23 mouse cellular contexts compared by ENCODE assay signal in the genomic region with DNA sequence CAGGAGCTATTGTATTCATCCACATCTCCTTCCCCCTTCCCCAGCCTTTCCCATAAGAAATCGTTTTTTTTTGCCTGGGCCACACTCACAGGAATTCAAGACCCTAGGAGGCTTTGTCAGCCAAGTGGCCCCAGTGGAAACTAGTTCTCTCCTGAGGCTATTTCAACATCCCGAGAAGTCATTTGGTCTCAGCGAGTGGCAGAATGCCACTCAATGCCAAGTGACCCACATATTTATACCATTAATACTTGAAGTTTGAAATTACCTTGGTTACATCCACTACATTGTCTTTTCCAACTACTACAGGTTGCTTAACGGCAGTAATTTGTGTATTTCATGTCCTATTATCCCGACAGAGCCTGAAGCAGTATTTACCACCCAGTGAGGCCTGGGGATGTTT. TPM values are rescaled to one million over a fixed set of nuclear protein-coding genes. Genes with fewer than 3 reads are reported as not detected.
DNase-seq lines count a peak whose midpoint lies in the region; ATAC-seq and TF ChIP-seq lines count a peak whose summit lies in the region.
"Had no signal": no experiment of that assay in that cellular context is flagged by ENCODE, and none has a peak within 500 bp of the region (broad histone marks: within the 10 kb centered on the region; RNA-seq: fewer than 3 reads in every experiment).

No protein-coding gene starts in this region.

- peak; percentile 30; the same call in 1 of the 2 replicates for TF ChIP-seq EP300 in lung, postnatal 0 days (IDR thresholded peaks at IDR 0.05)

- no peaks in the 10 kb centered on the region for H3K4me1 ChIP-seq in lung, postnatal 0 days (ENCODE audit: insufficient read depth, low read depth, low read length)

- no peak overlapping the region for H3K27ac ChIP-seq in lung, postnatal 0 days (ENCODE audit: low read length)

- H3K4me2 ChIP-seq in lung, postnatal 0 days (replicated peaks; ENCODE audit: low read depth, low read length) = no peak overlapping the region

- WGBS in lung, postnatal 0 days = 37% methylated on average over 5 of the region's 5 CpGs

- H3K4me3 ChIP-seq in lung, postnatal 0 days (ENCODE audit: low read depth, low read length) = no peak overlapping the region

- intact Hi-C loops in heart, postnatal 36 days (cut with DNase I) = loop anchor here (2.0 kb wide), 1 partner anchor 31 kb away; no protein-coding TSS in a partner anchor

- H3K9me3 ChIP-seq in lung, postnatal 0 days (ENCODE audit: low read length) = no peaks in the 10 kb centered on the region

- H3K36me3 ChIP-seq in lung, postnatal 0 days (ENCODE audit: insufficient read depth, low read length) = no peaks in the 10 kb centered on the region
- H3K36me3 ChIP-seq: G1E had no signal

- DNase-seq in heart, adult 11 months = peak; percentile 19
- DNase-seq in heart, postnatal 36 days = no peak
- peak; percentile 80 for DNase-seq in lung, postnatal 0 days (ENCODE audit: low spot score)
- DNase-seq in lung, postnatal 4 days = no peak
- peak; percentile 8 for DNase-seq in lung, postnatal 36 days
- no peak for DNase-seq in lung, postnatal 10 days
- DNase-seq: adrenal gland, adult 2 months; adrenal gland, adult 8-10 months; adrenal gland, postnatal 14 days; adrenal gland, postnatal 25 days; adrenal gland, postnatal 36 days; B cell, adult 2 months; cerebellum, adult 11 months; cerebellum, adult 11-12 months; cerebellum, adult 18-20 months had no signal

- no peak overlapping the region for H3K9ac ChIP-seq in lung, postnatal 0 days (replicated peaks; ENCODE audit: low read depth)

- no peak for TF ChIP-seq CTCF in lung, postnatal 0 days (IDR thresholded peaks at IDR 0.05)

- H3K27me3 ChIP-seq in lung, postnatal 0 days (replicated peaks; ENCODE audit: insufficient read depth, low read length) = no peaks in the 10 kb centered on the region
- H3K27me3 ChIP-seq: CH12.LX, Patski had no signal

- ATAC-seq in lung, postnatal 0 days = peak; percentile 58
- ATAC-seq: activated CD4-positive, CD25-positive, alpha-beta regulatory T cell, adult 4 months; CD4-positive, CD25-positive, alpha-beta regulatory T cell, adult 4 months; Patski had no signal

RNA-seq across cellular contexts. Expression of gene Dhrs7c, which starts 53.8 kb away (rescaled TPM):
- 100 to 1,000 TPM; 208 to 239 TPM for total RNA-seq in heart, postnatal 36 days (2021)
- 0.45 and 0.66 TPM in 2 replicates for polyA plus RNA-seq in lung, postnatal 0 days (2015; fragmentation: Nextera tagmentation; extraction: Ambion mirVana)
- total RNA-seq: adrenal gland, adult 2 months; adrenal gland, adult 8-10 months; adrenal gland, postnatal 14 days; adrenal gland, postnatal 25 days; adrenal gland, postnatal 36 days; CH12.LX; ES-E14; G1E; MEL had no signal
- polyA plus RNA-seq: activated CD4-positive, CD25-positive, alpha-beta regulatory T cell, adult 4 months; adrenal gland, adult 2 months; brain, embryonic 14.5 days; CD4-positive, CD25-positive, alpha-beta regulatory T cell, adult 4 months; G1E; Patski had no signal

Comparison
In these comparisons a context has a peak if more than half of its experiments do, and no peak if none do; other contexts are left out.
1. DNase-seq: peak in heart, adult 11 months (single experiment), lung, postnatal 0 days (single experiment) and lung, postnatal 36 days (single experiment); none in heart, postnatal 36 days (0 of 2), lung, postnatal 4 days (0 of 2) and lung, postnatal 10 days (single experiment).